Mouse (Mus musculus) stomach, postnatal 0 days (tissue): ENCODE data around the gene Cuta. TPM values are rescaled to one million over a fixed set of nuclear protein-coding genes. Genes with fewer than 3 reads are reported as not detected.

Source experiments
- ATAC-seq: fragments of 200-750 bp; cut with Nextera tagmentation; 2 replicates; pipeline ENCODE4 v1.8.0; 2017; ENCODE audit not compliant: low FRiP score, low TSS enrichment
- DNase-seq: peaks from one replicate; pipeline ENCODE4 v3.0.0-alpha.2; 2016; ENCODE audit warnings: low spot score
- H3K27ac ChIP-seq: fragments of 300-500 bp; sonication (generic); replicated peaks from 2 replicates; pipeline ENCODE4 v1.5.1; 2014; ENCODE audit warnings: mild to moderate bottlenecking, control low read depth
- H3K27me3 ChIP-seq: fragments of 300-500 bp; sonication (generic); 2 replicates; pipeline ENCODE4 v1.6.1; 2014; ENCODE audit warnings: low read length; ENCODE audit not compliant: control insufficient read depth, insufficient read depth
- H3K36me3 ChIP-seq: fragments of 300-500 bp; sonication (generic); 2 replicates; pipeline ENCODE4 v1.6.1; 2014; ENCODE audit warnings: low read length, mixed read lengths; ENCODE audit not compliant: control insufficient read depth, insufficient read depth
- H3K4me1 ChIP-seq: fragments of 300-500 bp; sonication (generic); replicated peaks from 2 replicates; pipeline ENCODE4 v1.6.1; 2014; ENCODE audit warnings: antibody characterized with exemption; ENCODE audit not compliant: control insufficient read depth, insufficient read depth
- H3K4me2 ChIP-seq: fragments of 300-500 bp; sonication (generic); replicated peaks from 2 replicates; pipeline ENCODE4 v1.6.1; 2014; ENCODE audit warnings: low read depth, mild to moderate bottlenecking, control low read depth, moderate library complexity
- H3K4me3 ChIP-seq: fragments of 300-500 bp; sonication (generic); 2 replicates; pipeline ENCODE4 v1.5.1; 2014; ENCODE audit warnings: low read depth, low read length, control low read depth
- H3K9ac ChIP-seq: fragments of 300-500 bp; sonication (generic); 2 replicates; pipeline ENCODE4 v1.6.1; 2014; ENCODE audit warnings: mild to moderate bottlenecking, low read length, control low read depth, mixed read lengths
- H3K9me3 ChIP-seq: fragments of 300-500 bp; sonication (generic); 2 replicates; pipeline ENCODE4 v1.6.1; 2016; ENCODE audit warnings: low read length; ENCODE audit not compliant: control insufficient read depth
- CTCF ChIP-seq: IDR thresholded peaks from 2 replicates; pipeline ENCODE4 v1.5.1; 2016; ENCODE audit warnings: antibody characterized with exemption, low read depth, mild to moderate bottlenecking, moderate library complexity
- EP300 ChIP-seq: optimal IDR thresholded peaks from 2 replicates; pipeline ENCODE3; 2016; ENCODE audit warnings: antibody characterized with exemption
- WGBS: fragments of 180-500 bp; shearing (Covaris S2); extraction: QIAGEN DNeasy Blood & Tissue Kit; methylation state at CpG from one replicate; pipeline ENCODE4 v1.1.7; 2014; 5-methylcytosine and 5-hydroxymethylcytosine counted together
- polyA plus RNA-seq: library from polyadenylated mRNA; unstranded; fragments of >200 nt; fragmentation: Nextera tagmentation; extraction: Ambion mirVana; gene quantifications from 2 replicates; pipeline ENCODE4 v1.2.1, GENCODE M21; 2015

Gene Cuta
- polyA plus RNA-seq, 1 experiment from 2014 or later = 157 TPM

- Histone ChIP-seq H3K9me3 (no peaks in the 10 kb centered on the region), H3K4me2 (no peak overlapping the region), H3K27ac (no peak overlapping the region), H3K36me3 (no peaks in the 10 kb centered on the region), H3K4me1 (no peaks in the 10 kb centered on the region), H3K4me3 (no peak overlapping the region), H3K27me3 (no peaks in the 10 kb centered on the region), H3K9ac (no peak overlapping the region)
- ATAC-seq (no peak), DNase-seq (no peak)
- WGBS = 76% methylated on average over 6 of the region's 6 CpGs
- TF ChIP-seq EP300 = no peak
- TF ChIP-seq CTCF = no peak
Observed at GRCm38 (mm10) chr17:26894342-26894741, 45.0 kb downstream of the Cuta start.

GRCm38 (mm10) chr17:26893492-26893891 is 45.9 kb downstream of the Cuta start:
- H3K27ac ChIP-seq = no peak overlapping the region

GRCm38 (mm10) chr17:26892635-26893375 is 46.6 kb downstream of the Cuta start:
- Histone ChIP-seq H3K9ac (peak overlapping the region; percentile 35; the same call in 1 of the 2 replicates), H3K9me3 (no peaks in the 10 kb centered on the region), H3K4me1 (no peaks in the 10 kb centered on the region), H3K27ac (peak overlapping the region; percentile 30; the same call in 1 of the 2 replicates), H3K27me3 (no peaks in the 10 kb centered on the region), H3K4me2 (peak overlapping the region; percentile 40), H3K4me3 (peak overlapping the region; percentile 27), H3K36me3 (no peaks in the 10 kb centered on the region)
- ATAC-seq = no peak
- 39% methylated on average over 16 of the region's 16 CpGs for WGBS
- DNase-seq = no peak
- TF ChIP-seq EP300 = no peak
- no peak for TF ChIP-seq CTCF

More at GRCm38 (mm10) chr17:26893492-26893891, 45.9 kb downstream of the Cuta start:
- DNase-seq = no peak
- ATAC-seq = no peak
- 57% methylated on average over 6 of the region's 6 CpGs for WGBS
- Histone ChIP-seq H3K4me3 (no peak overlapping the region), H3K4me2 (no peak overlapping the region), H3K9me3 (no peaks in the 10 kb centered on the region), H3K9ac (no peak overlapping the region), H3K27me3 (no peaks in the 10 kb centered on the region), H3K4me1 (no peaks in the 10 kb centered on the region), H3K36me3 (no peaks in the 10 kb centered on the region)
- TF ChIP-seq CTCF = no peak
- TF ChIP-seq EP300 = no peak

GRCm38 (mm10) chr17:26887926-26888325 is 51.4 kb downstream of the Cuta start:
- Histone ChIP-seq H3K36me3 (no peaks in the 10 kb centered on the region), H3K27me3 (no peaks in the 10 kb centered on the region), H3K4me2 (no peak overlapping the region), H3K9me3 (no peaks in the 10 kb centered on the region), H3K27ac (no peak overlapping the region), H3K4me3 (no peak overlapping the region), H3K4me1 (peaks cover 6% of the 10 kb centered on the region; the same call in 1 of the 2 replicates), H3K9ac (no peak overlapping the region)
- 17% methylated on average over 3 of the region's 3 CpGs for WGBS
- no peak for ATAC-seq
- TF ChIP-seq CTCF (no peak), EP300 (no peak)
- DNase-seq = no peak

GRCm38 (mm10) chr17:26886047-26886749 is 53.2 kb downstream of the Cuta start:
- ATAC-seq = peak; percentile 91
- Histone ChIP-seq H3K36me3 (no peaks in the 10 kb centered on the region), H3K4me3 (peak overlapping the region; percentile 39), H3K4me2 (peak overlapping the region; percentile 66), H3K9ac (no peak overlapping the region), H3K27me3 (no peaks in the 10 kb centered on the region), H3K27ac (0 out of 2 replicates have a peak overlapping the region, but pooled peaks have one; percentile 24), H3K9me3 (no peaks in the 10 kb centered on the region), H3K4me1 (peaks cover 6% of the 10 kb centered on the region; the same call in 1 of the 2 replicates)
- no peak for TF ChIP-seq EP300
- peak; percentile 100 for TF ChIP-seq CTCF
- peak; percentile 89 for DNase-seq
- WGBS = 9% methylated on average over 30 of the region's 30 CpGs
